Mouse (Mus musculus) kidney, postnatal 25 days (tissue): ENCODE data around the gene Slc44a3.

ENCODE experiments used
- DNase-seq, 2 experiments: peaks; one replicate each; pipeline ENCODE4 v3.0.0; 2021; ENCODE audit warnings: mixed read lengths in 2 of 2

Gene Slc44a3

GRCm38 (mm10) chr3:121532176-121532575 lies at the start of gene Slc44a3:
Gene Slc44a3, minus strand, starts transcription at chr3:121532404.
- DNase-seq = peak; percentile 80 to 90

- no peak for DNase-seq
Observed at GRCm38 (mm10) chr3:121579880-121580549, 47.8 kb upstream of the Slc44a3 start.

GRCm38 (mm10) chr3:121579402-121579801 lies 47.2 kb upstream of the Slc44a3 start:
- DNase-seq = no peak

- no peak for DNase-seq
Observed at GRCm38 (mm10) chr3:121578706-121579105, 46.5 kb upstream of the Slc44a3 start.

- no peak for DNase-seq
Observed at GRCm38 (mm10) chr3:121577641-121578040, 45.4 kb upstream of the Slc44a3 start.

GRCm38 (mm10) chr3:121577032-121577591 lies 44.9 kb upstream of the Slc44a3 start:
- peak; percentile 32 to 71 for DNase-seq

- DNase-seq = no peak
Observed at GRCm38 (mm10) chr3:121576367-121576766, 44.2 kb upstream of the Slc44a3 start.

- DNase-seq = no peak
Observed at GRCm38 (mm10) chr3:121574386-121574785, 42.2 kb upstream of the Slc44a3 start.

GRCm38 (mm10) chr3:121573858-121574257 lies 41.7 kb upstream of the Slc44a3 start:
- DNase-seq = no peak

GRCm38 (mm10) chr3:121571491-121571890 lies 39.3 kb upstream of the Slc44a3 start:
- no peak for DNase-seq

GRCm38 (mm10) chr3:121570623-121571022 lies 38.4 kb upstream of the Slc44a3 start:
- DNase-seq = no peak

- no peak for DNase-seq
Observed at GRCm38 (mm10) chr3:121569767-121570166, 37.6 kb upstream of the Slc44a3 start.

GRCm38 (mm10) chr3:121569004-121569403 lies 36.8 kb upstream of the Slc44a3 start:
- no peak for DNase-seq

- no peak for DNase-seq
Observed at GRCm38 (mm10) chr3:121567904-121568303, 35.7 kb upstream of the Slc44a3 start.

- DNase-seq = no peak
Observed at GRCm38 (mm10) chr3:121567337-121567900, 35.2 kb upstream of the Slc44a3 start.

- no peak for DNase-seq
Observed at GRCm38 (mm10) chr3:121566901-121567300, 34.7 kb upstream of the Slc44a3 start.

- no peak for DNase-seq
Observed at GRCm38 (mm10) chr3:121561803-121562202, 29.6 kb upstream of the Slc44a3 start.

GRCm38 (mm10) chr3:121560115-121560865 lies 28.1 kb upstream of the Slc44a3 start:
- no peak for DNase-seq

- no peak for DNase-seq
Observed at GRCm38 (mm10) chr3:121559406-121560114, 27.4 kb upstream of the Slc44a3 start.

GRCm38 (mm10) chr3:121558861-121559260 lies 26.7 kb upstream of the Slc44a3 start:
- DNase-seq = no peak

GRCm38 (mm10) chr3:121556304-121556703 lies 24.1 kb upstream of the Slc44a3 start:
- DNase-seq = no peak

- DNase-seq = peak; percentile 63 to 69
Observed at GRCm38 (mm10) chr3:121553294-121553693, 21.1 kb upstream of the Slc44a3 start.

- DNase-seq = no peak
Observed at GRCm38 (mm10) chr3:121552723-121553122, 20.5 kb upstream of the Slc44a3 start.
